Mouse (Mus musculus): ENCODE measurements around the gene Serpind1. TPM values are rescaled to one million over a fixed set of nuclear protein-coding genes. Genes with fewer than 3 reads are reported as not detected.

The Serpind1 gene
- total RNA-seq, 2 experiments from 2014 or later = 0.63 to 0.79 TPM

GRCm38 (mm10) chr16:17345141-17345812 lies 14.1 kb downstream of the Serpind1 start:
- no peak for DNase-seq (ENCODE audit: extremely low spot score in 1 of 2, low spot score in 1 of 2)

- no peak for DNase-seq (ENCODE audit: extremely low spot score in 1 of 2, low spot score in 1 of 2)
These were observed 14.6 kb downstream of the Serpind1 start for GRCm38 (mm10) chr16:17345813-17346155.

DNA sequence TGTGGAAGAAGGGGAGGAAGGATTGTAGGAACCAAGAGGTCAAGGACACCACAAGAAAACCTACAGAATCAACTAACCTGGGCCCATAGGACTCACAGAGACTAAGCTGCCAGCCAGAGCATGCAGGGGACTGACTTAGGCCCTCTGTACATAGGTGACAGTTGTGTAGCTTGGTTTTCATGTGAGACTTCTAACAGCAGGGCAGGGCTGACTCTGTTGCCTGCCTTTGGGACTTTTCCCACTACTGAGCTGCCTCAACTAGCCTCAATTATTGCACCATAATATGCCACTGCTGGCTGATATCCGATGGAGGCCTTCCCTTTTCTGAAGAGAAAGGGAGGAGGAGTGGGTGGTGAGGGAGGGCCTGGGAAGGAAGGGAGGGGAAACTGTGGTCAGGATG lies 15.6 kb downstream of the Serpind1 start:
- no peak for DNase-seq (ENCODE audit: extremely low spot score in 1 of 2, low spot score in 1 of 2)

DNA sequence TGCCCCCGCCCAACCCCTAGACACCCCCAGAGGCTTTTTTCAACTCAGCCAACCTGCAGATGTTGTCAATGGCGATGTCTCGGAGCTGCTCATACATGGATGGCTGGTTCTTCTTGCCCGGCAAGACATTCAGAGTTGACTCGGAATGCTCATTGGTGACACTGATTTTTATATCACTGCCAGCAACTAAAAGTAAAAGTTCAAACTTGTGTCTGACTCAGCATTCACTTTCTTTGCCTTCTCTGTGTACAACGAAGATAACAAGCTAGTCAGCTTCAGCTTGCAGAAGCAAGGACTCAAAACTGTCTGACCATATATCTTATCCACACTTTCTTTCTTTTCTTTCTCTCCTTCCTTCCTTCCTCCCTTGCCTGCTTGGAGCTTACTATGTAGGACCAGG lies 24.9 kb downstream of the Serpind1 start:
- DNase-seq (ENCODE audit: extremely low spot score in 1 of 2, low spot score in 1 of 2) = no peak

GRCm38 (mm10) chr16:17358787-17359186 lies 27.6 kb downstream of the Serpind1 start:
- DNase-seq (ENCODE audit: extremely low spot score in 1 of 2, low spot score in 1 of 2) = no peak

DNA sequence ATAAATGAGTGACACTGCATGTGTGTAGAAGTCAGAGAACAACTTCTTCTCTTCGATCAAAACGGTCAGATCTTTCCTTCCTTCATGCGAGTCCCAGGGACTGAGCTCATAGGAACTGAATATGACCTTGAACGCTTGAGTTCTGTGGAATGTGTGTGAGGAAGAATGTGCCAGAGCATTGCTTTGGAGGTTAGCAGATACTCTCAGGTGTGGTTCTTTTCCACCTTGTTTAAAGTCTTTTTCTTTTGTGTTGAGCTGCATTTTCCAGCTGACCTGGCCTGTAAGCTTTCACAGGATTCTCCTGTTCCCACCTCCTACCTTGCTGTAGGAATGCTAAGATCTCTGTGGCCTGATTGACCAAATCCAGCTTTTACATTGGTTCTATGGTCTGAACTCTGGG lies 51.1 kb downstream of the Serpind1 start:
- no peak for DNase-seq (ENCODE audit: extremely low spot score in 1 of 2, low spot score in 1 of 2)

DNA sequence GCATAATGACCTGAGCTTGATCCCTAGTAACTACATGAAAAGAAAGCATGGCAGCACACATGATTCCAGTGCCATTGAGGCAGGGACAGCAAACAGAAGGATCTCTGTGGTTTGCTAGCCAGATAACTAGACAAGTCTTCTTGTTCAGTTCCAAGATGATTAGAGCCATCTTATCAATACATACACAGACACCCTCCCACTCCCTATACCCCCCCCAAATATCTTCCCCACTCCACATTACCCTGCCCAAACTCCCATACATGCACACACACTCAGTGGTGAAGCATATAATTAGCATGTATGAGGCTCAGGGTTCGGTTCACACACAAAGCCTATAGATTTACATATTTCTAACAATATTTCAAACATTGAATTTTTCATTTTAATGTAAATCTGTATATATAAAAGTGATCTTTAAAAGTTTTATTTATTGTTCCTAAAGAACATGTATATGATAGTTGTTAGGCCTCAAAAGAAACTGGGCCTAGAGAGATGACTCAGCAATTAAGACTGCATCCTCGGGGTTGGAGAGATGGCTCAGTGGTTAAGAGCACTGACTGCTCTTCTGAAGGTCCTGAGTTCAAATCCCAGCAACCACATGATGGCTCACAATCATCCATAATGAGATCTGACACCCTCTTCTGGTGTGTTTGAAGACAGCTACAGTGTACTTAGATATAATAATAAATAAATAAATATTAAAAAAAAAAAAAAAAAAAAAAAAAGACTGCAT lies 52.6 kb downstream of the Serpind1 start:
- DNase-seq (ENCODE audit: extremely low spot score in 1 of 2, low spot score in 1 of 2) = no peak

DNA sequence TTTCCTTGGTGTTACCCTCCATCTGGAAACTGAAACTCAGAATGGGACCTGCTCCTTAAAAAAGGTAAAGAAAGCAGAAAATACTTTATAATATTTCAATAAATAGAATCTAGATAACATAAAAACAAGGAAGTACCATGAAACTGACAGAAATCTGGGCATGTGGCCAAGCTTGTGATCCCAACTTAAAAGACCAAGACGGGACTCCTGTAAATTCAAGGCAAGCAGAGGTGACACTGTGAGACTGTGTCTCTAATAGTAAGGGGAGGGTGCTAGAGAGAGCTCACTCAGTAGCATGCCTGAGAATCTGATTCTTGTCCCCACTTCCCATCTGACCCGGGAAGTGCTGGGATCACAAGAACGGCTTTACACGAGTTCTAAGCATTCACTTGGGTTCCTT lies 61.6 kb downstream of the Serpind1 start:
- DNase-seq (ENCODE audit: extremely low spot score in 1 of 2, low spot score in 1 of 2) = no peak

Other genes starting within 250 kb of the Serpind1 start
- 100 to 1,000 TPM in 1 of 2 experiments, 10 to 100 TPM in 1; 86.7 to 102 TPM for gene Ppil2, start 220.1 kb upstream of the Serpind1 start, total RNA-seq (2021)
- gene 2610318N02Rik, start 206.2 kb upstream of the Serpind1 start, total RNA-seq (2021) = 1 to 10 TPM in 1 of 2 experiments, not detected in 1; 1.0 TPM
- gene Sdf2l1, start 199.0 kb upstream of the Serpind1 start, total RNA-seq (2021) = 10 to 100 TPM; 16.4 to 27.1 TPM
- gene Ydjc, start 186.8 kb upstream of the Serpind1 start, total RNA-seq (2021) = 10 to 100 TPM; 27.7 to 31.8 TPM
- gene Ccdc116, start 184.1 kb upstream of the Serpind1 start, total RNA-seq (2021) = 1 to 10 TPM; 2.1 to 2.2 TPM
- gene Ube2l3, start 128.7 kb upstream of the Serpind1 start, total RNA-seq (2021) = 100 to 1,000 TPM; 149 to 162 TPM
- gene Rimbp3, start 122.8 kb upstream of the Serpind1 start, total RNA-seq (2021) = 1 to 10 TPM; 3.1 to 4.2 TPM
- gene Hic2, start 97.8 kb upstream of the Serpind1 start, total RNA-seq (2021) = 1 to 10 TPM; 4.1 to 5.7 TPM
- gene Tmem191c, start 55.3 kb upstream of the Serpind1 start, total RNA-seq (2021) = 100 to 1,000 TPM in 1 of 2 experiments, 10 to 100 TPM in 1; 83.7 to 112 TPM
- 10 to 100 TPM; 20.9 to 24.0 TPM for gene Snap29, start 74.6 kb downstream of the Serpind1 start, total RNA-seq (2021)
- gene Pi4ka, start 74.9 kb downstream of the Serpind1 start, total RNA-seq (2021) = 100 to 1,000 TPM; 254 to 282 TPM
- gene Crkl, start 120.6 kb downstream of the Serpind1 start, total RNA-seq (2021) = 10 to 100 TPM; 34.3 to 38.5 TPM
- 10 to 100 TPM; 76.1 to 84.5 TPM for gene Aifm3, start 158.2 kb downstream of the Serpind1 start, total RNA-seq (2021)
- gene Lztr1, start 177.3 kb downstream of the Serpind1 start, total RNA-seq (2021) = 100 to 1,000 TPM; 189 to 193 TPM
- 10 to 100 TPM; 39.8 to 47.8 TPM for gene Thap7, start 199.8 kb downstream of the Serpind1 start, total RNA-seq (2021)
- 1 to 10 TPM in 1 of 2 experiments, under 1 TPM in 1; 0.57 to 1.2 TPM for gene Lrrc74b, start 229.9 kb downstream of the Serpind1 start, total RNA-seq (2021)
- 1 to 10 TPM in 1 of 2 experiments, under 1 TPM in 1; 0.64 to 1.3 TPM for gene P2rx6, start 230.5 kb downstream of the Serpind1 start, total RNA-seq (2021)